Mouse (Mus musculus) layer of hippocampus, postnatal 36 days (tissue): Measurements from ENCODE around the gene Mmp15. TPM values are rescaled to one million over a fixed set of nuclear protein-coding genes. Genes with fewer than 3 reads are reported as not detected.
"Not testable (repeated sequence)": the region's sequence is repeated elsewhere in the genome, so short reads cannot be mapped to it uniquely, and the experiment has no call there.

ENCODE experiments used
- DNase-seq, 2 experiments: peaks; one replicate each; pipeline ENCODE4 v3.0.0; 2022
- total RNA-seq, 2 experiments: library from RNA; stranded (reverse); gene quantifications; 2 replicates each; pipeline ENCODE4 v1.2.3; 2021

Gene Mmp15
- total RNA-seq, 2 experiments from 2014 or later = 16.3 to 17.9 TPM

GRCm38 (mm10) chr8:95377101-95377500 is 25.0 kb downstream of the Mmp15 start:
- no peak for DNase-seq

DNA sequence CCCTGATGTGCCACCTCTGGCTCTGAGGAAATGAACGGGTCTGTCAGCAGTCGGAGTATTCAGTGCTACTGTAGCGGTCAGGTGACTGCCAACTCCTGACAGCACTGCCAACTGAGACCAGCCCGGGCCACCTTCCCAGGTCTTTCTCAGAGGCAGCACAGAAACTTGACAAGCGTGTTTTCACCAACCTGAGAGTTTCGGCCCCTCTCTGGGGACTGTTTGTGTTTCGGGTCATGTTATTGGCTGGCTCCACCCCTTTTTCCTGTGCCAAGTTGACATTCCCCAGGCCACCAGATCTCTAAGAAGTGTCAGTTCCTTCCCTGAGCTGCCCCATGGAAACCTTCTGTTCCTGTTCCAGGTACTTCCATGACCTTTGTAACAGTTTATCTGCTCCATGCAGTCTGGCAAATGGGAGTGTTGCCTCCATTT is 25.8 kb downstream of the Mmp15 start:
- DNase-seq = no peak

DNA sequence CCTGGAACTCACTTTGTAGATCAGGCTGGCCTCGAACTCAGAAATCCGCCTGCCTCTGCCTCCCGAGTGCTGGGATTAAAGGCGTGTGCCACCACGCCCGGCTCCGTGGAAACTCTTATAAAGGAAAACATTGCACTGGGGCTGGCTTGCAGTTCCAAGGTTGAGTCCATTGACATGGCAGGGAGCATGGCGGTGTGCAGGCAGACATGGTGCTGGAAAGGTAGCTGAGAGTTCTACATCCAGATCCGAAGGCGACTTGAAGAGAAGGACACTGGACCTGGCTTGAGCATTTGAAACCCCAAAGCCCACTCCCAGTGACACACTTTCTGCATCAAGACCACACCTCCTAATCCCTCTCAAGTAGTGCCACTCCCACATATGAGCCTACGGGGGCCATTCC is 26.9 kb downstream of the Mmp15 start:
- DNase-seq = not testable (repeated sequence)

- no peak for DNase-seq
Observed at GRCm38 (mm10) chr8:95380953-95381352, 28.9 kb downstream of the Mmp15 start.

GRCm38 (mm10) chr8:95381595-95381994 is 29.5 kb downstream of the Mmp15 start:
- DNase-seq = no peak

GRCm38 (mm10) chr8:95384501-95384900 is 32.4 kb downstream of the Mmp15 start:
- DNase-seq = no peak

DNA sequence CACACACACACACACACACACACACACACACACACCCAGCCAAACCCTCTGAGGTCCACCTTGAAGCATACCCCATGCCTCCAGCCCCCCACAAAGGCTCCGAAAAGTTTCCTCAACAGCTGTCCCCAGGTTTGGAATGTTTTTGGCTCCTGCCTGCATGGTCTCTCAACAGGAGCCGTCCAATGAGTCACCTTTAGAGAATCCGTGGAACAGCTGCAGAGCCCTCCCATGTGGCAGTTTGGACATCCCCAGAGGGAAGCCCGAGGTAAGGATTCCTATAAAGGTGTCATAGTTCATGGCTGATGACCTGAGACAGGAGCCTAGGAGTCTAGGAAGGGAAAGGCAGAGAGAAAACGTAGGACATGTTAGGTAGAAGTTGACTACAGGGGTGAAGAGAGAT is 34.0 kb downstream of the Mmp15 start:
- no peak for DNase-seq

- DNase-seq = no peak
Observed at GRCm38 (mm10) chr8:95387221-95387620, 35.2 kb downstream of the Mmp15 start.

GRCm38 (mm10) chr8:95387936-95388335 is 35.9 kb downstream of the Mmp15 start:
- DNase-seq = no peak

GRCm38 (mm10) chr8:95390312-95390711 is 38.2 kb downstream of the Mmp15 start:
- no peak for DNase-seq

DNA sequence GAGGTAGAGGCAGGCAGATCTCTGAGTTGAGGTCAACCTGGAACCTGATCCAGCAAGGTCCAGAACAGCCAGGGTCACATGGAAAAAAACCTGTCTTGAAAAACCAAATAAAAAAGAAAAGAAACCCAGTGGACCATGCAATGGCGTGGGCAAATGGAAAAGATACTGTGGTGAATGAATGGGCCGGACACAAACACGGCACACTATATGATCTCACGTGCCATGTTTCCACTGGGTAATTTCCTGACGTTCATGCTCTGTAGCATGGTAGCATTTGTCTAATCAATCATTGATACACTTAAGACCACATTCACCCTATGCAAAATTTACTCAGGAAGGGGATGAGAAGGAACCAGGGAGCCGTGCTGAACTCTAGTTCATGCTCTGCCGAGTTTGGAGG is 39.0 kb downstream of the Mmp15 start:
- DNase-seq = no peak

GRCm38 (mm10) chr8:95392604-95393003 is 40.5 kb downstream of the Mmp15 start:
- DNase-seq = no peak

GRCm38 (mm10) chr8:95395186-95395918 is 43.3 kb downstream of the Mmp15 start:
- DNase-seq = no peak

DNA sequence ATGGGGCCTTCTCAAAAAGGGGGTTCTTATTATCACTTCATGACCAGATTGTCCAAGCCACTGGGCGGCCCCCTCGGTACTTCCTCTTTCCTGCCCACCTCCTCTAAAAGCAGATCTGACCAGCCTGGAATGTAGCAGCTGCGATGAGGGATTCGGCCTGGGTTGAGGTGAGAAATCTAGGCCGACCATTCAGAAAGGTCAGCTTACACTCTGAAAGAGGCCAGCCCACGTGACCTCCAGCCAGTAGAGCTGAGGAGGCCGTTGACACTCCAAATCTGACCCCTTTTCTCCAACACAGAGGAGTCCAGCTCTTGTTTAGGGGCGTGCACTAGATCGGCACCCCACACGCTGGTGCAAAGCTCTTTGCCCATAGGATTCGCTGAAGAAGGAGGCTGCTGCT is 44.7 kb downstream of the Mmp15 start:
- DNase-seq = no peak

GRCm38 (mm10) chr8:95397201-95397600 is 45.1 kb downstream of the Mmp15 start:
- DNase-seq = no peak

DNA sequence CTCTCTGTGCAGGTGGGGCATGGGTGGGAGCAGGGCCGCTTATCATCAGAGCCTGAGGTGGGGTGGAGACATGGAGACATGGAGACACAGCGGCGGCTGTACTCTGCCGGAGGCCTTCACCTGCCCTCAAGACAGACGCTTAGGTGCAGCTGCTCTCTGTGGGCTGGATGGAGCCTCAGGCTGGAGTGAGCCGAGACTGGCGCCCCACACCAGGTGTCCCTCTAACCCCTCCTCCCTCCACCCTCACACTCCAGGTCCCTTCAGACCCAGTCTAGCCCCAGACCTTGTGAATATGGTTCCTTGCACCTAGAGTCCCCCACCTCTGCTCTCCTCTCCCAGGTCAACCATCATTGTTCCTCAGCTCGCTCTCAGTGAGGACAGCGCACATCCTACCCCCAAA is 47.1 kb downstream of the Mmp15 start:
- DNase-seq = no peak

DNA sequence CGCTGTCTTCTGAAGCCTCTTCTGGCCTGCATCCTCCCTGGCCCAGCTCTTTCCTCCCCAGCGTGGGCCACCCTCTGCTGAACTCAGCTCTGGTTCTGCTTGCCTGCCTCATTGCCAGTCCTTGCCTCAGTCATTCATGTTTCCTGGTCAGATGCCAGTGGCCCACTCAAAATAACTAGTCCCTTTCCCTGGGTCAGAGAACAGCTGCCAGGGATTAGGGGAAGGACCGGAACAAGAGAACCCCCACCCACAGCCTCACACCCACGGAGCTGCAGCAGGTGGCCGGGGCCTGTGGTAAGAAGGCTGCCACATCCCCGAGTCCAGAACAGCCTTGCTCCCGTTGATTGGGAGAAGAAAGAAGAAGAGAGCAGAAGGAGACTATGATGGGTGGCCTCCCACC is 49.0 kb downstream of the Mmp15 start:
- DNase-seq = no peak

DNA sequence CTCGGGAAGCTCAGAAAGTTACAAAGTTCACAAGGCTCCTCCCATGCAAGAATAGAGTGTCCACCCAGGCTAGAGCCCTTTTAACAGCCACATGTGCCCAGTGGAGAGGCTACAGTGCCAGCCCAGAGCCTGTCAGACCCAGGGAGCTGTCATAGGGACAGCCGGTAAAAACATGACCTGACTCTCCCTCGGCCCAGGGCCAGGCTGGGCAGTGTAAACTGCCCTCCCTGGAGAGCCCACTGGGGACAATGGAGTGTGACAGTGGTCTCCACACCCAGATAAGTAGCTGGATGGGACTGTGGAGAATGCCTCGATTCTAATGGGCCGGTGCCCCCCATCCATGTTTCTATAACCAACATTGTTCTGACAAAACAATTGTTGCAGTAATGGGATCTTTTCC is 57.5 kb downstream of the Mmp15 start:
- no peak for DNase-seq

- DNase-seq = no peak
Observed at GRCm38 (mm10) chr8:95411309-95411972, 59.4 kb downstream of the Mmp15 start.

- DNase-seq = no peak
Observed at GRCm38 (mm10) chr8:95422193-95422810, 70.2 kb downstream of the Mmp15 start.
